Mouse (Mus musculus): ENCODE measurements at regions not wholly inside any gene's neighbourhood (a gene's known extent, or its start where the extent isn't known, plus 50 kb on each side); places are given as distances from the start of the nearest gene placed in this dataset.
A peak's percentile ranks its signal among the peaks of the same experiment; 100 is the strongest.

- no peak overlapping the region for H3K9ac ChIP-seq (replicated peaks; ENCODE audit: low read length)
- 18% methylated on average over 6 of the region's 6 CpGs for WGBS
- no peak overlapping the region for H3K27ac ChIP-seq (replicated peaks; ENCODE audit: low read depth, low read length)
Observed at GRCm38 (mm10) chr4:105282681-105283462, 125.7 kb downstream of the Plpp3 start.

GRCm38 (mm10) chr4:105285431-105286013 is 128.4 kb downstream of the Plpp3 start:
- H3K27me3 ChIP-seq (ENCODE audit: control insufficient read depth, insufficient read depth, low read length), result no peaks in the 10 kb centered on the region
- no peaks in the 10 kb centered on the region for H3K9me3 ChIP-seq (ENCODE audit: control insufficient read depth, low read length)
- H3K27ac ChIP-seq (replicated peaks; ENCODE audit: low read depth, low read length), result no peak overlapping the region
- H3K9ac ChIP-seq (replicated peaks; ENCODE audit: low read length), result no peak overlapping the region
- DNase-seq (no peak), ATAC-seq (ENCODE audit: low FRiP score, low TSS enrichment) (no peak)
- 93% methylated on average over 5 of the region's 5 CpGs for WGBS
- H3K36me3 ChIP-seq (ENCODE audit: control insufficient read depth, insufficient read depth, low read length), result no peaks in the 10 kb centered on the region
- H3K4me3 ChIP-seq (replicated peaks; ENCODE audit: low read depth, low read length), result no peak overlapping the region
- H3K4me1 ChIP-seq (ENCODE audit: control insufficient read depth, insufficient read depth, low read length), result peaks cover 15% of the 10 kb centered on the region; the same call in 1 of the 2 replicates
- no peak overlapping the region for H3K4me2 ChIP-seq (ENCODE audit: low read length)

More at GRCm38 (mm10) chr4:105282681-105283462, 125.7 kb downstream of the Plpp3 start:
- no peak for ATAC-seq (ENCODE audit: low FRiP score, low TSS enrichment)
- H3K4me3 ChIP-seq (replicated peaks; ENCODE audit: low read depth, low read length), result no peak overlapping the region
- peaks cover 15% of the 10 kb centered on the region; the same call in 1 of the 2 replicates for H3K4me1 ChIP-seq (ENCODE audit: control insufficient read depth, insufficient read depth, low read length)
- H3K9me3 ChIP-seq (ENCODE audit: control insufficient read depth, low read length), result no peaks in the 10 kb centered on the region
- no peak overlapping the region for H3K4me2 ChIP-seq (ENCODE audit: low read length)
- no peak for DNase-seq
- no peaks in the 10 kb centered on the region for H3K27me3 ChIP-seq (ENCODE audit: control insufficient read depth, insufficient read depth, low read length)
- no peaks in the 10 kb centered on the region for H3K36me3 ChIP-seq (ENCODE audit: control insufficient read depth, insufficient read depth, low read length)

GRCm38 (mm10) chr4:105286299-105286698 is 129.2 kb downstream of the Plpp3 start:
- Histone ChIP-seq H3K9ac (replicated peaks; ENCODE audit: low read length) (no peak overlapping the region), H3K9me3 (ENCODE audit: control insufficient read depth, low read length) (no peaks in the 10 kb centered on the region), H3K27me3 (ENCODE audit: control insufficient read depth, insufficient read depth, low read length) (no peaks in the 10 kb centered on the region), H3K4me2 (ENCODE audit: low read length) (no peak overlapping the region), H3K4me3 (replicated peaks; ENCODE audit: low read depth, low read length) (no peak overlapping the region), H3K27ac (replicated peaks; ENCODE audit: low read depth, low read length) (no peak overlapping the region), H3K36me3 (ENCODE audit: control insufficient read depth, insufficient read depth, low read length) (no peaks in the 10 kb centered on the region), H3K4me1 (ENCODE audit: control insufficient read depth, insufficient read depth, low read length) (peaks cover 15% of the 10 kb centered on the region; the same call in 1 of the 2 replicates)
- DNase-seq, result no peak
- WGBS, result 87% methylated on average over 6 of the region's 6 CpGs
- ATAC-seq (ENCODE audit: low FRiP score, low TSS enrichment), result no peak

- Histone ChIP-seq H3K9me3 (ENCODE audit: control insufficient read depth, low read length) (no peaks in the 10 kb centered on the region), H3K27ac (replicated peaks; ENCODE audit: low read depth, low read length) (no peak overlapping the region), H3K9ac (replicated peaks; ENCODE audit: low read length) (no peak overlapping the region)
Observed at GRCm38 (mm10) chr4:105286809-105287208, 129.7 kb downstream of the Plpp3 start.

GRCm38 (mm10) chr4:105287419-105287818 is 130.3 kb downstream of the Plpp3 start:
- WGBS, result 58% methylated on average over 7 of the region's 7 CpGs
- no peak overlapping the region for H3K4me3 ChIP-seq (replicated peaks; ENCODE audit: low read depth, low read length)
- ATAC-seq (ENCODE audit: low FRiP score, low TSS enrichment), result no peak
- no peak overlapping the region for H3K4me2 ChIP-seq (ENCODE audit: low read length)
- no peak overlapping the region for H3K27ac ChIP-seq (replicated peaks; ENCODE audit: low read depth, low read length)
- H3K36me3 ChIP-seq (ENCODE audit: control insufficient read depth, insufficient read depth, low read length), result no peaks in the 10 kb centered on the region
- peaks cover 7% of the 10 kb centered on the region; the same call in 1 of the 2 replicates for H3K4me1 ChIP-seq (ENCODE audit: control insufficient read depth, insufficient read depth, low read length)
- no peaks in the 10 kb centered on the region for H3K27me3 ChIP-seq (ENCODE audit: control insufficient read depth, insufficient read depth, low read length)
- no peaks in the 10 kb centered on the region for H3K9me3 ChIP-seq (ENCODE audit: control insufficient read depth, low read length)
- no peak for DNase-seq
- H3K9ac ChIP-seq (replicated peaks; ENCODE audit: low read length), result no peak overlapping the region

More at GRCm38 (mm10) chr4:105286809-105287208, 129.7 kb downstream of the Plpp3 start:
- Histone ChIP-seq H3K27me3 (ENCODE audit: control insufficient read depth, insufficient read depth, low read length) (no peaks in the 10 kb centered on the region), H3K36me3 (ENCODE audit: control insufficient read depth, insufficient read depth, low read length) (no peaks in the 10 kb centered on the region), H3K4me2 (ENCODE audit: low read length) (no peak overlapping the region), H3K4me3 (replicated peaks; ENCODE audit: low read depth, low read length) (no peak overlapping the region), H3K4me1 (ENCODE audit: control insufficient read depth, insufficient read depth, low read length) (peaks cover 11% of the 10 kb centered on the region; the same call in 1 of the 2 replicates)
- 89% methylated on average over 10 of the region's 10 CpGs for WGBS
- no peak for ATAC-seq (ENCODE audit: low FRiP score, low TSS enrichment)
- no peak for DNase-seq

- no peak overlapping the region for H3K4me3 ChIP-seq (replicated peaks; ENCODE audit: low read depth, low read length)
- H3K9ac ChIP-seq (replicated peaks; ENCODE audit: low read length), result no peak overlapping the region
- no peak overlapping the region for H3K27ac ChIP-seq (replicated peaks; ENCODE audit: low read depth, low read length)
- no peaks in the 10 kb centered on the region for H3K9me3 ChIP-seq (ENCODE audit: control insufficient read depth, low read length)
- H3K4me2 ChIP-seq (ENCODE audit: low read length), result no peak overlapping the region
- ATAC-seq (ENCODE audit: low FRiP score, low TSS enrichment) (no peak), DNase-seq (no peak)
- 0 out of 2 replicates have a peak, but pooled peaks cover 3% of the 10 kb centered on the region for H3K4me1 ChIP-seq (ENCODE audit: control insufficient read depth, insufficient read depth, low read length)
- no peaks in the 10 kb centered on the region for H3K36me3 ChIP-seq (ENCODE audit: control insufficient read depth, insufficient read depth, low read length)
- 41% methylated on average over 4 of the region's 4 CpGs for WGBS
- no peaks in the 10 kb centered on the region for H3K27me3 ChIP-seq (ENCODE audit: control insufficient read depth, insufficient read depth, low read length)
Observed at GRCm38 (mm10) chr4:105289635-105290034, 132.5 kb downstream of the Plpp3 start.

- DNase-seq (peak; percentile 52), ATAC-seq (ENCODE audit: low FRiP score, low TSS enrichment) (0 out of 2 replicates have a peak, but pooled peaks have one; percentile 8)
- Histone ChIP-seq H3K27ac (replicated peaks; ENCODE audit: low read depth, low read length) (0 out of 2 replicates have a peak overlapping the region, but pooled peaks have one; percentile 5), H3K27me3 (ENCODE audit: control insufficient read depth, insufficient read depth, low read length) (no peaks in the 10 kb centered on the region), H3K9me3 (ENCODE audit: control insufficient read depth, low read length) (no peaks in the 10 kb centered on the region), H3K4me1 (ENCODE audit: control insufficient read depth, insufficient read depth, low read length) (0 out of 2 replicates have a peak, but pooled peaks cover 3% of the 10 kb centered on the region), H3K4me2 (ENCODE audit: low read length) (no peak overlapping the region), H3K9ac (replicated peaks; ENCODE audit: low read length) (no peak overlapping the region), H3K4me3 (replicated peaks; ENCODE audit: low read depth, low read length) (no peak overlapping the region), H3K36me3 (ENCODE audit: control insufficient read depth, insufficient read depth, low read length) (no peaks in the 10 kb centered on the region)
- WGBS, result 3% methylated on average over 11 of the region's 11 CpGs
Observed at GRCm38 (mm10) chr4:105290847-105291475, 133.8 kb downstream of the Plpp3 start.

- 0% methylated on average over 1 of the region's 1 CpGs for WGBS
- no peaks in the 10 kb centered on the region for H3K27me3 ChIP-seq (ENCODE audit: control insufficient read depth, insufficient read depth, low read length)
Observed at GRCm38 (mm10) chr4:105291503-105291902, 134.4 kb downstream of the Plpp3 start.

More at GRCm38 (mm10) chr4:105291503-105291902, 134.4 kb downstream of the Plpp3 start:
- H3K9ac ChIP-seq (replicated peaks; ENCODE audit: low read length), result no peak overlapping the region
- no peak overlapping the region for H3K4me2 ChIP-seq (ENCODE audit: low read length)
- H3K9me3 ChIP-seq (ENCODE audit: control insufficient read depth, low read length), result no peaks in the 10 kb centered on the region
- H3K4me1 ChIP-seq (ENCODE audit: control insufficient read depth, insufficient read depth, low read length), result 0 out of 2 replicates have a peak, but pooled peaks cover 3% of the 10 kb centered on the region
- no peak overlapping the region for H3K4me3 ChIP-seq (replicated peaks; ENCODE audit: low read depth, low read length)
- ATAC-seq (ENCODE audit: low FRiP score, low TSS enrichment), result no peak
- DNase-seq, result no peak
- H3K27ac ChIP-seq (replicated peaks; ENCODE audit: low read depth, low read length), result no peak overlapping the region
- no peaks in the 10 kb centered on the region for H3K36me3 ChIP-seq (ENCODE audit: control insufficient read depth, insufficient read depth, low read length)

Measured in midbrain, embryonic 14.5 days (tissue).